Mouse (Mus musculus): Measurements from ENCODE around the gene Ppp6r1.
A peak's percentile ranks its signal among the peaks of the same experiment; 100 is the strongest.
"Not testable (repeated sequence)": the region's sequence is repeated elsewhere in the genome, so short reads cannot be mapped to it uniquely, and the experiment has no call there.

Gene Ppp6r1

GRCm38 (mm10) chr7:4619979-4620378, 38.8 kb downstream of the Ppp6r1 start:
- DNase-seq (ENCODE audit: low read depth, low spot score): peak; percentile 82

- no peak for DNase-seq (ENCODE audit: low read depth, low spot score)
These were observed 44.9 kb downstream of the Ppp6r1 start for GRCm38 (mm10) chr7:4613740-4614403.

GRCm38 (mm10) chr7:4612956-4613355, 45.9 kb downstream of the Ppp6r1 start:
- no peak for DNase-seq (ENCODE audit: low read depth, low spot score)

DNA sequence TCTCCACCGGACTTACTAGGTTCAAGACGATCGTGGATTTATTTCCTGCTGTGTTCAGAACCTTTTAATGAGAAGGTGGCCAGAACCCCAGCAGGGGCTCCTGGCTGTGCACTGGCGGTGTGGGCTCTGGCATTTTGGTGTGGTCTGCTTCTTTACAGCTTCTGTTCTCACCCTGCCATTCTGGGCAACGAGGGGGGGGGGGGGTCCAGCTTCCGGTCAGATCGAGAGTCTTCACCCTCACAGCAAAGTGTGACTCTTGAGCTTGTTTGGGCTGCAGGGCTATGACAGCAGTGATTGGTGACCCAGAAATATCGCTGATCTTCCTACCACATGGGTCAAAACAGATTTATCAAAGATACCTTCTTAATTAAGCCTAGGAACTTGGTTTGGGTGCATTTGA, 46.4 kb downstream of the Ppp6r1 start:
- no peak for DNase-seq (ENCODE audit: low read depth, low spot score)

DNA sequence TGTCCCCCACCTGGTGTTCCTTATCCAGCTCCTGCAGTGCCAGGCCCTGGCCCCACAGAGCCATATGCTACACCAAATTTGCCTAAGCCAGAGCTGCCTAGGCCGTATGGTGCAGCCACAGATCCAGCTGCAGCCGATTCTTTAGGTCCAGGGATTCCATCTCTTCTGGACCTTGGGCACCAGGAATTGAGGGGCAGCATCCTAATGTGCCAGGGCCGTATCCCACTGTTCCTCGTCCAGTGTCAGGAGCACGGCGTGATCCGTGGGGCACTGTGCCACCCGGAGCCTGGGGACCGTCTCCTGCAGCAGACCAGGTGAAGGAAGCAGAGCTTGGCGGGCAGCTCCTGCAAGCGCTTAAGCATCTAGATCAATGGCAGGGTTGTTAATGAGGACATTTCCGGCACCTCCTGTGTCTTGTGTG, 46.9 kb downstream of the Ppp6r1 start:
- DNase-seq (ENCODE audit: low read depth, low spot score): no peak

- no peak for DNase-seq (ENCODE audit: low read depth, low spot score)
These were observed 47.3 kb downstream of the Ppp6r1 start for GRCm38 (mm10) chr7:4611511-4611910.

DNA sequence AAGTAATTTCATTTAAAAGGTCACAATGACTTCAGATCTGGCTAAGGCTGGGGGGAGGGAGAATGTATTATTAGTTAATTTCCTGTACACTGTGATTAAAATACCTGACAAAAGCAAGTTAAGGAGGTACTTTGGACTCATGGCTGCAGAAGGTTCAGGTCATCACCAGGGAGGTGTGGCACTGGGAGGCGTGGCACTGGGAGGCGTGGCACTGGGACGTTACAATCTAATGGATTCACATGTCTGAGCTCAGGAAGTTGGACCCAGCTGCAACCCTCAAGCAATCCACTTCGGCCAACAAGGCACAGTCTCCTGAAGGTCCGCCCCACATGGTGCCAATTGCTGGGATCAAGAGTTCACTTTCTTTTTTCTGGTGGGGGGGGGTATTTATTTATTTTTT, 50.8 kb downstream of the Ppp6r1 start:
- no peak for DNase-seq (ENCODE audit: low read depth, low spot score)

DNA sequence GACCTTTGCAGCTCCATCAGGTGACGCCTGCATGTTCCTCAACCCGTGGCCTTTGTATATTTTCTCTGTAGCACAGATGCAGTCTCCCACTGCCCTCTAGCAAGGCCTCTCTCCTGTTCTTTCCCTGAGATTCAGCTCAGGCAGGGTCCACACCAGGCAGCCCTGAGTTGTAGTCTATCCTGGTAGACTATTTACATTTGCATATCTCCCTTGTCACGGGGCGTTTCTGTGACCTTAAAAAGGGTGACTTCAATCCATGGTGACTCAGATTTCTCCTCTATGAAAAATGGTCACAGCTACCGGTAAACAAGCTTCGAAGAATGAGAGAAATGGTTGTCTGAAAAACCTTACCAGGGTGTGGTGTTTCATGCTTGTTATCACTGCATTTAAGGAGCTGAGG, 54.9 kb downstream of the Ppp6r1 start, which contains the start of gene Ptprh:
Gene Ptprh (minus strand): TSS at position 169 of the 400 bp plus-strand sequence.
- DNase-seq (ENCODE audit: low read depth, low spot score): no peak

DNA sequence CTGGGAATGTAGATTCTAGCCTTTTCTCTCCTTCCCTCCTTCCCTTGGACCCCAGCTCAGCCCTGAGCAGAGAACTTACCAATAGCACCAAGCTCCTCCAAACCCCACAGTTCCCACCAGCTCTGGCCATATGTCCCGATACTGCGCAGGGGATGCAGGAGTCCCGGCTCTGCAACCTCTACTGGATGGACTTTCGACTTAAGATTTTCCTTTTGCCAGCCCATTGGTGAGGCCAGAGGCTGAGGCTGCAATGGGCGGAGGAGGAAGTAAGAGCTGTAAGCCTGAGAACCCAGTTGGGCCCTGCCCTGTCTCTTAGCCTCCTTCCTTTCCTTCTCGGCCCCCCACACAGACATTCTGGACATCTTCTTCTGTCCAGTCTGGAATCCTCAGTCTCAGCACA, 55.9 kb downstream of the Ppp6r1 start:
- DNase-seq (ENCODE audit: low read depth, low spot score): no peak

GRCm38 (mm10) chr7:4597046-4597445, 61.8 kb downstream of the Ppp6r1 start:
- DNase-seq (ENCODE audit: low read depth, low spot score): not testable (repeated sequence)
